Mouse (Mus musculus) heart, postnatal 0 days (tissue): ENCODE measurements around the gene Pi4k2b.

Experiments
- CTCF ChIP-seq: IDR thresholded peaks from 2 replicates; pipeline ENCODE4 v1.5.1; 2016; ENCODE audit warnings: antibody characterized with exemption, control low read depth, low read depth
- EP300 ChIP-seq: IDR thresholded peaks from 2 replicates; pipeline ENCODE4 v1.6.1; 2016; ENCODE audit warnings: antibody characterized with exemption, low read depth

GRCm38 (mm10) chr5:52812456-52812855 is 71.1 kb downstream of the Pi4k2b start:
- no peak for TF ChIP-seq CTCF
- TF ChIP-seq EP300 = no peak
